Mouse (Mus musculus) embryo, embryonic 11 days (tissue): ENCODE measurements around the gene Brms1.
"Not testable (repeated sequence)": the region's sequence is repeated elsewhere in the genome, so short reads cannot be mapped to it uniquely, and the experiment has no call there.

Experiments used
- DNase-seq: peaks from one replicate; pipeline ENCODE4 v3.0.0-alpha.2; 2015

Brms1 gene

DNA sequence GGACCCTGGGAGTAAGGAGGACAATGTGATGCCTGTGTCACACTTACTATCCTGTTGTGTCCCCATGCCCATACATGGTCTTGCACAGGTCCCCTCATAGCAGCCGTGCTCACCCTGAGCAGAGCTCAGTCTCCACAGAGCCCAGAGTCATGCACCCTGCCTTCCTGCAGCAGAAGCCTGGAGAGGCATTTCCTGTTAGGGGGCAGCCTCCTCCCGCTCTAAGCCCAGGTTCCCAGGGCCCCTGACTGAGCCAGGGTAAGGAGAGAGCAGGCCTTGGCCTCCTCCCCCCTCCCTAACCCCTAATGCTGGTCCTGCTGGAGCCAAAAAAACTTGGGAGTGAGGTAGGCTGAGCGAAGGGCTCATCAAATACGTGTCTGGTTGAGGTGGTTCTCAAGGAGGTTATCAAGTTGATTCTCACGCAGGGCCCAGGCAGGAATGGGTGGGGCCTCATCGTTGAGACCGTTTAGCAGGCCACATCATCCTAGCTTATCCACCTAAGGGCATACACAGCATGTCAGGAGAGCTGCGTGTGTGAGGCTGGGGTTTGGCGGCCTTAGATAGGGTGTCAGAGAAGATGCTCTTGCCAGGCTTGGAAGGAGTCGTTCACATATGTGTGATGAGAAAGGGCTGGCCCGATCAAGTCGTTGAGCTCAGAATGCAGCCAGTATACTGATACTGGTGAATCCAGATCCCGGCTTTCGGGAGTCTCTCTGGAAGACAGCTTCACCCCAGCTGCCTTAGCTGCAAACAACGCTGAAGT is 26.1 kb downstream of the Brms1 start:
- peak; percentile 52 for DNase-seq

DNA sequence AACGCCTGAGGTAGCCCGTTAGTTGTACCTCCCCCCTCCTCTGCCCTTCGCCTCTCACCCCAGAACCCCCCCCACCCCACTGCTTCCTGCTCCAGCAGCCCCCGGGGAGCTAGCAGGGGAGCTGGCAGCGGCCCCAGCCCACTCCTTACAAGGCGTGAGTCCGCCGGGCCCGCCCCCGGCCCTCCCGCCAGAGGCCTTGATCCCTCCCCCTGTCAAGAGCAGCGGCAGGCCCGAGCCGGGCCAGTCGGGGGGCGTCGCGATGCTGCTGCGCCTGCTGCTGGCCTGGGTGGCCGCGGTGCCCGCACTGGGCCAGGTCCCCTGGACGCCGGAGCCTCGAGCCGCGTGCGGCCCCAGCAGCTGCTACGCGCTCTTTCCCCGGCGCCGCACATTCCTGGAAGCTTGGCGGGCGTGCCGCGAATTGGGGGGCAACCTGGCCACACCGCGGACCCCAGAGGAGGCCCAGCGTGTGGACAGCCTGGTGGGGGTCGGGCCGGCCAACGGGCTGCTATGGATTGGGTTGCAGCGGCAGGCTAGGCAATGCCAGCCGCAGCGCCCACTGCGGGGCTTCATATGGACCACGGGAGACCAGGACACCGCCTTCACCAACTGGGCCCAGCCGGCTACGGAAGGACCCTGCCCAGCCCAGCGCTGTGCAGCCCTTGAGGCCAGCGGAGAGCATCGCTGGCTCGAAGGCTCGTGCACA is 26.9 kb downstream of the Brms1 start, which contains the start of gene Cd248:
Cd248 (plus strand) TSS at position 212 of the 703 bp plus-strand sequence.
- DNase-seq: peak; percentile 89

DNA sequence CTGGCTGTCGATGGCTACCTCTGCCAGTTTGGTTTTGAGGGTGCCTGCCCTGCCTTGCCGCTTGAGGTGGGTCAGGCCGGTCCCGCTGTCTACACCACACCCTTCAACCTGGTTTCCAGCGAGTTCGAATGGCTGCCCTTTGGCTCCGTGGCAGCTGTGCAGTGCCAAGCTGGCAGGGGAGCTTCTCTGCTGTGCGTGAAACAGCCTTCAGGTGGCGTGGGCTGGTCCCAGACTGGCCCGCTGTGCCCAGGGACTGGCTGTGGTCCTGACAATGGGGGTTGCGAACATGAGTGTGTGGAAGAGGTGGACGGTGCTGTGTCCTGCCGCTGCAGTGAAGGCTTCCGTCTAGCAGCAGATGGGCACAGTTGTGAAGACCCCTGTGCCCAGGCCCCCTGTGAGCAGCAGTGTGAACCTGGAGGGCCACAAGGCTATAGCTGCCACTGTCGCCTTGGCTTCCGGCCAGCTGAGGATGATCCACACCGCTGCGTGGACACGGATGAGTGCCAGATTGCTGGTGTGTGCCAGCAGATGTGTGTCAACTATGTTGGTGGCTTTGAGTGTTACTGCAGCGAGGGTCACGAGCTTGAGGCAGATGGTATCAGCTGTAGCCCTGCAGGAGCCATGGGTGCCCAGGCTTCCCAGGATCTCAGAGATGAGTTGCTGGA is 27.5 kb downstream of the Brms1 start:
- DNase-seq: peak; percentile 12

DNA sequence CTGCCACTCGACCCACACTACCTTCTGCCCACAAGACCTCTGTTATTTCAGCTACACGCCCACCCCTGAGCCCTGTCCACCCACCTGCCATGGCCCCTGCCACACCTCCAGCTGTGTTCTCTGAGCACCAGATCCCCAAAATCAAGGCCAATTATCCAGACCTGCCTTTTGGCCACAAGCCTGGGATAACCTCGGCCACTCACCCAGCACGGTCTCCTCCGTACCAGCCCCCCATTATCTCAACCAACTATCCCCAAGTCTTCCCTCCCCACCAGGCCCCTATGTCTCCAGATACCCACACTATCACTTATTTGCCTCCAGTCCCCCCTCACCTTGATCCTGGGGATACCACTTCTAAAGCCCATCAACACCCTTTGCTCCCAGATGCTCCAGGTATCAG is 28.3 kb downstream of the Brms1 start:
- no peak for DNase-seq

DNA sequence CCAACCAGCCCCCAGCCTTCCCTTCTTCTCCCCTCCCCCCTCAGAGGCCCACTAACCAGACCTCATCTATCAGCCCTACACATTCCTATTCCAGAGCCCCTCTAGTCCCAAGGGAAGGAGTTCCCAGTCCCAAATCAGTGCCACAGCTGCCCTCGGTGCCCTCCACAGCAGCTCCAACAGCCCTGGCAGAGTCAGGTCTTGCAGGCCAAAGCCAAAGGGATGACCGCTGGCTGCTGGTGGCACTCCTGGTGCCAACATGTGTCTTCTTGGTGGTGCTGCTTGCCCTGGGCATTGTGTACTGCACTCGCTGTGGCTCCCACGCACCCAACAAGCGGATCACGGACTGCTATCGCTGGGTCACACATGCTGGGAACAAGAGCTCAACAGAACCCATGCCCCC is 28.8 kb downstream of the Brms1 start:
- DNase-seq: no peak

DNA sequence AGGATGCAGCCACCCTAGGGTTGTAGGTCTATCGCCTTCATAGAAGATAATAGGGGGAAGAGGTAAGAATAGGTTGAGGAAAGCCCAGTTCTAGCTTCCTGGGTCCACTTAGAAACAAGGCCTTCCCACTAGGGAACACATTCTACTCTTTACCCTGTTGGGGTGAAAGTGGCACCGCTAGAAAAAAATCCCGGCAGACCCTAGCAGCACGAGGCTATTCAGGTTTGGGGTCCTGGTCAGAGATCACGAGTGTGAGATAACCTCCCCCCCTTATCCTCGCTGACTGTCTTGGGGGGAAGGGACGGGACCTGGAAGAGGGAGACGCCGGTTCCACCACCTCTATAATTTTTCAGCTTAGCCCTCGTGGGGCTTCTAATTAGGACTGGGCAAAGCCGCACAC is 29.9 kb downstream of the Brms1 start:
- no peak for DNase-seq

DNA sequence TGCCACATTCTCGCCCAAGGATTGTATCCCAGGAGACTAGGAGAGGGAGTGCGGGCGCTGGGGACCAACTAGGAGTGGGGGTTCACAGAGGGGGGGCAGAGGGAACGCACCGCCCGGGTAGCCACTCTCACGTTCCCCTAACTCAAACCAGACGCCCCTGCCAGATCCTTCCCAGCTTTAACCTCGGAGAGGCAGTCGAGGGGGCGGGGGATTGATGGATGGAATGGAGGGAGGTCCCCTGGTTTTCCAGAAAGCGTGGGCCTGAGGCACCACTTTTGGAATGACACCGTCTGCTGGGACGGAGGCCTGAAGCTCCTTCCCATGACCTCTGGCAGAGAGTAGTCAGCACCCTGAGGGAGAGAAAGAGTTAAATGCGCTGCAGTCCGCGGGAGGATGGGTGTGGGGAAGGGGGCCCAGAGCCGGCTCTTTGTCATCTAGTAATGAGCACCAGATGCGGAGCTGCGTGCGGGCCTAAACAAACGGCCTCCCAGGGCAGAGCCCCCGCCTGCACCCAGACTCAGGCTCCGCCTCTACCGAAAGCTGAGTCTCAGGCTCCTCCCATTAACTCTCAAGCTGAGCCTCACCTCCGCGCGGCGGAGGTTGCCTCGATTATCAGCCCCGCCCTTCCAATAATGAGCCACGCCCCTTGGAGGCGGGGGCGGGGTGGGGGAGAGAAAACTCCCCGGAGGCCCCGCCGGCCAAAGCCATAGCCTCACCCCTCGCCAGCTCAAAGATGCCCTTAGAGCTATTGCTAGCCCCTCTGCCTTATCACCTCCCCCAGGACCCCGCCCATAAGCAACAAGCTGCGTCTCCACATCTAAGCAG is 30.6 kb downstream of the Brms1 start:
- peak; percentile 97 for DNase-seq

DNA sequence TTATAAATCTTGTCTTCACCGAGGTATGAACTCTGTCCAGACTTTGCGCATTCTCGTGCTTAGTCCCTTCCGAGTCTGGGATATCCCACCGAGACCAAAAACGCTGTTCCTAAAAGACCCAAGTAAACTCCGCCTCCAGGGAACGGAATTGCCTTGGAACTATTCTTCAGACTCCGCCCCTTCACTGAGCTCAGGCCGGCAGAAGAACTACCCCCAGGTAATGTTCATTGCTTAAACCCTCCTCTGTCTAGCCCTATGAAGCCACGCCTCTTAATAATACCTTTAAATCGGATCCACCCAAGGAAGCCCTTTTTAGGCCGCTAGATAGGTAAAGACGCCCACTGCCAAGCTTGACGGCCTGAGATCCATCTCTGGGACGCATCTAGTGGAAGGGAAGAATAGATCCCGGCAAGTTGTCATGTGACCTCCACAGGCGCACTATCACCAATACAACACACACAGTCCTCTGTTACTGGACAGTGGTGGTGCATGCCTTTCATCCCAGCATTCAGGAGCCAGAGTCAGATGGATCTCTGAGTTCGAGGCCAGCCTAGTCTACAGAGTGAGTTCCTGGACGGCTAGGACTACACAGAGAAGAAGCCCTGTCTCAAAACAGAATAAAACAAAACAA is 31.4 kb downstream of the Brms1 start:
- DNase-seq: peak; percentile 86

DNA sequence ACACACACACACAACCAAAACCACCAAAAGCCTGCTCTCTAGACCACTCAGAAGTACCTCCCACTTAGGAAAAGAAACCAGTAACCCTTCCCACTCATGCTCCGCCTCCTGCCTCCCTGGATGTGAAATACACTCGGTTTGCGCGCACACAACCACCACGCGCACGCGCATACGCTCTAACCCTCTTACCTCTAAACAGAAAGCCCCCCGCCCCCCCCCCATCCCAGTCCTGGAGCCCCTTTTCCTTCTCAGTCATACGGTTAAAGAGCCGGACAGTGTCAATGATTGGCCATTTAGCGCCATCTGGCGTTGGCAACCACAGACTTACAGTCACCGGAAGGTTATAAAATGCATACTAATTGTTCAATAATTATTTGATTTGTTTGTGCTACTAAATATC is 31.9 kb downstream of the Brms1 start:
- peak; percentile 91 for DNase-seq

DNA sequence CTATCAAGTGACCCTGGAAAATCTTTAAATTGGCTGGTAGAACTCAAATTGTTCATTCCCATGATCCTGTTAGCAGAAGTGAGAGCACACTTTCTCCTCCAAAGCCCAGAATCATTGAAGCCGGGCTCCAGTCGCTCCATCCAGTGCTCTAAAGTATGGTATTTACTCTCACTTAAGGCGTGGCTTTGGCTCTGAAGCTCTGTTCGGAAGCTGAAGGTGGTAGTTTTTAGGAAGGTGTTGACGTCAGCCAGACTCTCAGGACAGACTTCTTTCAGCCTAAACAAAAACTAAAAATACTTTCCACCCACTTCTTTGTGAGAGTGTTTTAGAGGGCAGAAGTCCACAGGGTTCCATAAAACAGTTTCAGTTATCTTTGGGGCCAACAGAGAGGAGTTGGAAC is 32.4 kb downstream of the Brms1 start:
- no peak for DNase-seq

DNA sequence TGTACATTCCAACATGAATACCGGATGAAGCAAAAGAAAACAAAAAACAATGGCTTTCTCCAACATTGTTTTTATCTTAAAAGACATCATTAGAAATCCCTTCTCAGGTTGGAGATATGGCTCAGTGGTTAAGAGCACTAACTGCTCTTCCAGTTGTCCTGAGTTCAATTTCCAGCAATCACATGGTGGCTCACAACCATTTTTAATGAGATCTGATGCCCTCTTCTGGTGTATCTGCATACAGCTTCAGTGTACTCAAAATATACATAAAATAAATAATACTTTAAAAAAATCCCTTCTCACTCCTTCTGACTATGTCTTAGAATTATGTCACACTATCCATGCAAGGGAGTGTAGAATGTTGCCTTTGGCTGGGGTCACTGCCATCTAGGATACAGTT is 38.1 kb downstream of the Brms1 start:
- DNase-seq: no peak

DNA sequence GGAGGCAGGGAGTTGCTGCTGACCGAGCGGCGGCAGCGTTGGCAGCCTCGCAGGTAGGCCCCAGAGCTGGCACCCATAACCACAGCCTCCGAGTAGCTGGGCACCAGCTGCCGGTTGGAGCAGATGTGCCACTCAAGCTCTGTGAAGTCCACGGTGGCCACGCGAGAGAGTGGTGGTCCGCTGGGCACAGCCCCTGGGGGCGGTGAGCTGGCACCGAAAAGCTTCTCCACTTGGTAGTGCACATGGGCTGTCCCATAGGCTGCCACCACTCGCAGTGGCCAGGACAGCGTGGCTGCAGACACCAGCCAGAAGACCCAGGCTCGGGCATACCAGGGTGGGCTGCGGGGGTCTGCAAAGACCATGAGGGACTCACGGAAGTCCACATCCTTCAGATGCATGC is 40.9 kb downstream of the Brms1 start:
- no peak for DNase-seq

DNA sequence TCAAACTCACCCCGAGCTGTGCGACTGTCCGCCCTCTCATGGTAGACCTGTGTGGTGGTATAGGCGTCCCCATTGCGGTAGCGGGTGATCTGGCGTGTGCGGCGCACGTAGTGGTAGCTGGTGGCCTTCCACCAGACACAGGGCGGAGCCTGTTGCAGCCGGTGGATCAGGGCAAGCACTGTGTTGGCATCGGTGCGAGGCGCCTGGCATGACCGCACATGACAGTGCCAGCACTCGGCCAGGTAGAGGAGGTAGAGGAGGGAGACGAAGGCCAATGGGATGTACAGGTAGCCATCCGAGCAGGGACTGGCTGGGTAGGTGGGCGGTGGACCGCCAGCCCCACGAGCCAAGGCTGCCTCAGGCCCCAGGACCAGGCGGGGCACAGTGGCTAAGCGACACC is 41.4 kb downstream of the Brms1 start:
- no peak for DNase-seq

DNA sequence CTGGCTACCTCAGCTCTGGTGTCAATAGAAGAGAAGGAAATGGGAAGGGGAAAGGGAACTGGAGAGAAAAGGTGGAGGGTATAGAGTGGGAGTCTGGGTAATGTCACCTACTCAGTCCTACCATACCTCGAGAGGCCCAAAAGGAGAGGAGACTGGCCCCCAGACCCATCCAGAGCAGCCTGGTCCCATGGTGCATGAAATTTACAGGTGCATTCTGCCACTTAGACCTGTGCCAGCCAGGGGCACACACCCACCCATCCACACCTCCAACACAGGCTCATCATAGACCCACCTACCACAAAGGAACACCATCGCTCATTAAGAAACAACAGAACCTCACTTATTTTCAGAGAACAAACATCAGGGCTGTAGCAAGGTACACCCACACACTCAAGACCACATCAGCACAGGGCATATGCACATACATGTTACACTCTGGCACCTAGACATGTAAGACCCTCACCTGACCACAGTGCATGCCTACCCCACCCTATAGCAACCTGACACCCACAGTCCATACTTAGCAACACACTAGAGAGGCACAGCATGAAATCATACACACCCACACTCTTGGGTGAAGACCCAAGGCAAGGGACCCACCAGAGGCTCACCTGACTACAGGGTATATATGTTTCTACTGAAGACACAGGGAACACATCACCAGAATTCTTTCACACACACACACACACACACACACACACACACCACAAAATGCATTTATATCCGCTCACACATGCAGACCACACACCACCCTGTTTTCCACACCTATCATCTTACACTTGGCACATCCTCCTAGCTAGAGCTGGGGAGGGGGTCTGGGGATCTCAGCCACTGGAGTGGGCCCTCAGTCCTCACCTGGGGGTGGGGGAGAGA is 43.0 kb downstream of the Brms1 start:
- DNase-seq: no peak

DNA sequence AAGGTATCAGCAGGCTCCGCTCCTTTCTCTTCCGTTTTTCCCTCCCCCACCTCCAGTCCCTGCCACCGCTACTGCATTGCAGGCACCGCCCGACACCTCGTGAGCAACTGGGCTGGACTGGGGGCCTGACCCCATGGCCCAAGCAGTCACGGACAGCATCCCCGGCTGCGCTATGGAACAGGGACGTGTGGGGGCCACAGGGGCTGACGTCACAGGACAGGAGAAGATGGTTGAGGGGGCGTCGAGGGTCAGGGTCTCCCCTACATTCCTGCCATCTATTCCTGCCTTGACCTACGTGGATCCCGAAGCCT is 43.6 kb downstream of the Brms1 start:
- DNase-seq: no peak

DNA sequence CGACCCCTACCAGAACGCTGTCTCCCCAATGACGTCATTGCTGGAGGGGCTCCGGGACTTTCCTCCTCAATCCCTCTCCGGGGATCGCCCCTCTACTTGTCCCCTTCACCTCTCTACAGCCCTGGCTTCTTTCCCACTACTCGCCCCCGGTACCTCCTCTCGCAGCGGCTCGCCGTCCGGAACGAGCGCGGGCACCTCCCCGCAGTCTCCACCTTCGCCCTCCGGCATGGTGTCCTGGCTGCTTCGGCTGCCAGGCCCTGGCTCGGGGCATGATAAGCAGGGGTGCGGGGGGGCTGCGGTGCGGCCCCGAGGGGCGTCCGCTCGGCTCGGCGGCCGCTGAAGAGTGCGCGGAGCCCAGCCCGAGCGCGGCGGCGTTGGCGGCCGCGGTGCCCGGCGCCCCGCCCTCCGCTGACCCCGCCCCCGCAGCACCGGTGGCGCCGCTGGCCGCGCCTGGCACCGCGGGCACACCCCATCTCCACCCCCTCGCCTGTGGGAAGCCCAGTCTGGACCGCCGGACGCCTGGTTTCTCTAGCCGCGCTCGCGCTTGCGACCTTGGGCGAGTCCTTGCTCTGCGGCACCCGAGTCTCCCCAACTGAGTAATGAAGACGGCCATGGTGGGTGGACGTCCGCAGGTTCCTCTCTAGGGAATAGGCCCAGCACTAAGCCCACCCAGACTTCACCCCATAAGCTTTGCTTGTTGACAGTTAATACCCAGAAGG is 44.1 kb downstream of the Brms1 start, which contains the start of gene Tmem151a:
Tmem151a (minus strand) TSS at position 387 of the 719 bp plus-strand sequence.
- DNase-seq: no peak

DNA sequence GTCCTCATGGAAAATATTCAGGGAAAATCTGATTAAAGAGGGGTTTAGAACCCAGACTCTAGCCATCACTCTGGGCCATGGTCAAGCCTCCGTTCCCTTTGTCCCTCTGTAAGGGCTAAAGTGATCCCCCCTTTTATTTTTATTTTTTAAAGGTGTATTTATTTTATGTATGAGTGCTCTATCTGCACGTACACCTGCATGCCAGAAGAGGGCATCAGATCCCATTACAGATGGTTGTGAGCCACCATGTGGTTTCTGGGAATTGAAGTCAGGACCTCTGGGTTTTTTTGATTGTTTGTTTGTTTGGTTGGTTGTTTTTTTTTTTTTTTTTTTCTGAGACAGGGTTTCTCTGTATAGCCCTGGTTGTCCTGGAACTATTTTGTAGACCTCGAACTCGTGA is 45.4 kb downstream of the Brms1 start:
- not testable (repeated sequence) for DNase-seq

DNA sequence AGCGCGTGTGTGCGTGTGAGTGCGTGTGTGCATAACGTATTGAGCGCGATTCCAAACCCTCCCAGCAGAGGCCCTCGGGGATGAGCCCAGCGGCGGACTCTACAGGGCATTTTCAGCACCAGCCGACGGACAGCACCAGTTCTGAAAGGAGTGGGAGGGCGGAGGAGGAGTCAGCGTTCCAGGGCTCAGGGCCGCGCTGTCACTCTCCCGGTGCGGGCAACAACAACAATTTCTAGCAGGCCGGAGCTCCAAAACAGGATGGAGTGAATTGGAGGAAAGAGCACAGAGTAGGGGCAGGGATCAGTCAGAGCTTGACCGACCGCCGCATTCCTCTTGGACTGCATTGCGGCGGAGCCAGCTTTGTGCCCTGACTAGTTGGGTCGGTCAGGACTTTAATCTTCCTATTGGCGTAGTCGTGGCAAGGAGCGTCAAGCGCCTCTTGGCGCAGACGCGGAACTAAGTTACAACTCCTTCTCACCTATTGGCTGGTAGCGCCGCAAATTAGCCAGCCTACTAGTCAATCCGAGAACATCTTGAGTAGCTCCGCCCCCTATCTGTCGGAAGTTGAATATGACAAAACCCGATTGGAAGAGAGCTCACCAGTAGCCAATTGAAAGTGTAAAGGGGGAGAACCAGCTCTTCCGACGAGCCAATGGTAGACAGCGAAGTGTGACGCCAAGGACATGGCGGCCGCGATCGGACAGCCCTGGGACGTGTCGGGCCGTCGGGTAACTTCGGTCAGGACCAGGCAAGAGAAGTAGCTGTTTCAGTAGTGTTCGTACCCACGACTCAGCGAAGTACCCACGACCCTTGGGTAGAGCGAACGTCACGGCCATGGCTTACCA is 47.0 kb downstream of the Brms1 start, which contains the start of gene Yif1a:
Yif1a (plus strand) TSS at position 655 of the 845 bp plus-strand sequence.
- DNase-seq: peak; percentile 98

DNA sequence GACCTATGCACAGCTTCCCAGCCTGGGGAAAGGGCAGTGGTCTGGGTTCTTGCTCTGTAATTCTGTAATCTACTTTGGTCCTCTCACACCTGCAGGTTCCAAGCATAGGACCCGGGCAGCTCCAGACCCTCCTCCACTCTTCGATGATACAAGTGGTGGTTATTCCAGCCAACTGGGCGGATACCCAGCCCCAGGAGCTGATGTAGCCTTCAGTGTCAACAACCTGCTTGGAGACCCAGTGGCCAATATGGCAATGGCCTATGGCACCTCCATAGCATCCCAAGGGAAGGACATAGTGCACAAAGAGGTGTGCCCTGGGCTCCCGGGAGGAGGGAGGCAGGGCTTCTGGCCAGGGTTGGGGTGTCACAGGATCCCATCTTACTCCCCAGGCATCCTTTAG is 48.2 kb downstream of the Brms1 start:
- DNase-seq: no peak

DNA sequence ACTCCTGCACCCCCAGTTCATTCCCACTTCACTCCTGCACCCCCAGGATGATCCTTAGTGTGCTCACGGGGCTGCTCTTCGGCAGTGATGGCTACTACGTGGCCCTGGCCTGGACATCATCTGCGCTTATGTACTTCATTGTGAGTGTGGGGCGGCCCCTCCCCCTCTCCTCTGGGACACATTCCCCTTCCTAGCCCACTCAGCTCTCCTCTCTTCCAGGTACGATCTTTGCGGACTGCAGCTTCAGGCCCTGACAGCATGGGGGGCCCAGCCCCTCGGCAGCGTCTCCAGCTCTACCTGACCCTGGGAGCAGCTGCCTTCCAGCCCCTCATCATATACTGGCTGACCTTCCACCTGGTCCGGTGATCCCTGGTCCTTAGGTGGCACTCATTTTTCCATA is 50.9 kb downstream of the Brms1 start:
- DNase-seq: no peak
